Mouse (Mus musculus) forebrain, embryonic 14.5 days (tissue): ENCODE measurements around the gene Lhfp. TPM values are rescaled to one million over a fixed set of nuclear protein-coding genes. Genes with fewer than 3 reads are reported as not detected.

ENCODE experiments used
- ATAC-seq: fragments of 200-750 bp; cut with Nextera tagmentation; 2 replicates; pipeline ENCODE4 v1.8.0; 2017; ENCODE audit warnings: mild to moderate bottlenecking, moderate library complexity
- DNase-seq: peaks from one replicate; pipeline ENCODE4 v3.0.0-alpha.2; 2015; ENCODE audit warnings: low spot score
- H3K27ac ChIP-seq: fragments of 300-500 bp; sonication (generic); 2 replicates; pipeline ENCODE4 v1.5.1; 2014; ENCODE audit warnings: low read depth, mild to moderate bottlenecking, control low read depth, low read length, moderate library complexity
- H3K27me3 ChIP-seq: fragments of 300-500 bp; sonication (generic); replicated peaks from 2 replicates; pipeline ENCODE4 v1.6.1; 2014; ENCODE audit warnings: low read length, control low read depth, mixed read lengths; ENCODE audit not compliant: control insufficient read depth, insufficient read depth
- H3K36me3 ChIP-seq: fragments of 300-500 bp; sonication (generic); 2 replicates; pipeline ENCODE4 v1.6.1; 2014; ENCODE audit warnings: low read length, control low read depth; ENCODE audit not compliant: control insufficient read depth, insufficient read depth
- H3K4me1 ChIP-seq: fragments of 300-500 bp; sonication (generic); 2 replicates; pipeline ENCODE4 v1.6.1; 2014; ENCODE audit warnings: antibody characterized with exemption, low read length, control low read depth; ENCODE audit not compliant: control insufficient read depth, insufficient read depth
- H3K4me2 ChIP-seq: fragments of 300-500 bp; sonication (generic); 2 replicates; pipeline ENCODE4 v1.6.1; 2014; ENCODE audit warnings: mild to moderate bottlenecking, control low read depth, low read length
- H3K4me3 ChIP-seq: fragments of 300-500 bp; sonication (generic); 2 replicates; pipeline ENCODE4 v1.5.1; 2014; ENCODE audit warnings: low read depth, low read length, control low read depth
- H3K9ac ChIP-seq: fragments of 300-500 bp; sonication (generic); 2 replicates; pipeline ENCODE4 v1.6.1; 2014; ENCODE audit warnings: mild to moderate bottlenecking, low read length, control low read depth, moderate library complexity
- H3K9me3 ChIP-seq: fragments of 300-500 bp; sonication (generic); replicated peaks from 2 replicates; pipeline ENCODE4 v1.6.1; 2016; ENCODE audit warnings: low read length, control low read depth, mixed read lengths; ENCODE audit not compliant: control insufficient read depth
- WGBS: fragments of 180-500 bp; shearing (Covaris S2); extraction: QIAGEN DNeasy Blood & Tissue Kit; methylation state at CpG from one replicate; pipeline ENCODE4 v1.1.7; 2014; 5-methylcytosine and 5-hydroxymethylcytosine counted together
- polyA plus RNA-seq: library from polyadenylated mRNA; unstranded; fragments of >200 nt; fragmentation: Nextera tagmentation; extraction: Ambion mirVana; gene quantifications from 2 replicates; pipeline ENCODE4 v1.2.1, GENCODE M21; 2014

The Lhfp gene
- polyA plus RNA-seq, 1 experiment from 2014 or later: 37.4 TPM

- 78% methylated on average over 2 of the region's 2 CpGs for WGBS
Measured at GRCm38 (mm10) chr3:53004406-53005114, 36.8 kb upstream of the Lhfp start.

GRCm38 (mm10) chr3:53007411-53007810, 33.9 kb upstream of the Lhfp start:
- H3K27me3 ChIP-seq: no peaks in the 10 kb centered on the region
- DNase-seq (no peak), ATAC-seq (no peak)
- peaks cover 62% of the 10 kb centered on the region for H3K36me3 ChIP-seq
- no peak overlapping the region for H3K9ac ChIP-seq
- H3K4me3 ChIP-seq: no peak overlapping the region
- no peaks in the 10 kb centered on the region for H3K4me1 ChIP-seq
- H3K4me2 ChIP-seq: no peak overlapping the region
- no peaks in the 10 kb centered on the region for H3K9me3 ChIP-seq
- no peak overlapping the region for H3K27ac ChIP-seq
- WGBS: 95% methylated on average over 8 of the region's 8 CpGs

More at GRCm38 (mm10) chr3:53004406-53005114, 36.8 kb upstream of the Lhfp start:
- no peak for ATAC-seq
- H3K36me3 ChIP-seq: peaks cover 68% of the 10 kb centered on the region
- H3K4me1 ChIP-seq: no peaks in the 10 kb centered on the region
- no peaks in the 10 kb centered on the region for H3K9me3 ChIP-seq
- H3K9ac ChIP-seq: no peak overlapping the region
- H3K27me3 ChIP-seq: no peaks in the 10 kb centered on the region
- no peak overlapping the region for H3K4me2 ChIP-seq
- no peak overlapping the region for H3K27ac ChIP-seq
- H3K4me3 ChIP-seq: no peak overlapping the region
- DNase-seq: peak; percentile 85

DNA sequence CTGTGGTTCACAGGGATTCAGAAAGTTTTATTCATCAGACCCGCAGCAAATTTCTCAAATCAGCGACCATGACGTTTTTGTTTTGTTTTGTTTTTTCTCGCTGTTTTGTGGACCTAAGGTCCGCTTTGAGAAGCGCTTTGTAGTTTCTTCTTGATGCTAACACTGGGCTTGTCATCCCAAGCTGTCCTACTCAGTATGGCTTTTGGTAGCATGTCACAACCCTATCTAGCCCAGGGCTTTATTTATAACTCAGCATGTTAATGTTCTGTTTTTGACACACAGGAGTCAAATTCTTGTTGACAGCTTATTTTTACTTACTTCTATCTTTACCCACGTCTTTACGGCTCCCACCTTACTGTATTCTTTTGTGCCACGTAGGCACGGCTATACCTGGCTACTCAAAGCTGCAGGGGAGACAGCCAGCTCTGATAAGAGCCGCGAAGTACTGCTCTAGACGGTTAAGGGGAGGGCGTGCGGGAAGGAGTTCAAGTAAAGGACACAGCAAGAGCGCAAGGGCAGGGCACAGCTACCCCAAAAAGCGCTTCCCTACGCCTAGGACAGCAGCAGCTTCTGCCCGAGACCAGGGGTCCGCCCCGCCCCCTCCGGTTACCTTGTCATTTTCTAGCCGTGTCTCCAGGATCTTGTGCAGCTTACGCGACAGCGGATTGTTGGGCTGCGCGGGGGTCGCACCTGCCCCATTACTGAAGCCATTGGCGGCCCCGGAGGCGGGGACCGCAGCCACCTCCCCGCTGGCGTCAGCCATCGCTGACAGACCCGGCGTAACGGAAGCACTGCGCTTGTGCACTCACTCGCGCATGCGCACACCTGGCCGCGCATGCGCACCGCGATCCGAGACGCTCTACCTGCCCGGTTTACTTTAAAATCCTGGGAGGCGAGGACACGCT, 24.6 kb upstream of the Lhfp start, which contains the start of gene Cog6:
Gene Cog6, minus strand, starts transcription at position 802 of the 905 bp plus-strand sequence.
- peak; percentile 97 for ATAC-seq

DNA sequence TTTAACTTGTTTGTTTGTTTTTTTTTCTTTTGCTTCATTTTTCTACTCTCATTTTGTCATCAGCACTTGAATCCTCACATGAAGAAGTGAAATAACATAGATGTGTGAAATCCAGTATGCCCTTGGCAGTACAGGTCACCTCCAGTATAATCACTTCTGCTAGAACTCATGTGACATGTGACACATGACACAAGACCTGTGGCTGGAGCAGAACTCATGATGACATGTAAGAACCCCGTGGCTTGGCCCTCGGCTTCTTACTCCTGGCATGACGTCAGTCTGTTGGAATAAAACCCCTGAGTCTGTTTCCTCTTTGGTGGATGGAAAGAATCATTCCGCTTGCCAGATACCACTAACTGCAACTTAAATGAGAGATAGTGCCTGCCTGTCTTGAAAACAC, 14.0 kb upstream of the Lhfp start:
- no peaks in the 10 kb centered on the region for H3K36me3 ChIP-seq
- H3K4me3 ChIP-seq: no peak overlapping the region
- no peak for ATAC-seq
- no peaks in the 10 kb centered on the region for H3K9me3 ChIP-seq
- no peak for DNase-seq
- no peaks in the 10 kb centered on the region for H3K27me3 ChIP-seq
- no peaks in the 10 kb centered on the region for H3K4me1 ChIP-seq
- no peak overlapping the region for H3K4me2 ChIP-seq
- 84% methylated on average over 4 of the region's 4 CpGs for WGBS
- no peak overlapping the region for H3K9ac ChIP-seq
- H3K27ac ChIP-seq: no peak overlapping the region

More for the DNA sequence above, 24.6 kb upstream of the Lhfp start, which contains the start of gene Cog6:
- H3K9me3 ChIP-seq: no peaks in the 10 kb centered on the region
- H3K27me3 ChIP-seq: no peaks in the 10 kb centered on the region
- peak; percentile 96 for DNase-seq
- H3K27ac ChIP-seq: peak within 1 kb of the TSS; percentile 58
- H3K4me1 ChIP-seq: peaks cover 4% of the 10 kb centered on the region; the same call in 1 of the 2 replicates
- peaks cover 21% of the 10 kb centered on the region for H3K36me3 ChIP-seq
- H3K4me2 ChIP-seq: peak within 1 kb of the TSS; percentile 55
- H3K4me3 ChIP-seq: peak within 1 kb of the TSS; percentile 84
- H3K9ac ChIP-seq: peak within 1 kb of the TSS; percentile 81
- WGBS: 5% methylated on average over 53 of the region's 53 CpGs

GRCm38 (mm10) chr3:53029046-53029445, 12.3 kb upstream of the Lhfp start:
- Histone ChIP-seq H3K36me3 (no peaks in the 10 kb centered on the region), H3K27me3 (no peaks in the 10 kb centered on the region), H3K4me1 (no peaks in the 10 kb centered on the region), H3K9me3 (no peaks in the 10 kb centered on the region), H3K9ac (no peak overlapping the region), H3K4me3 (no peak overlapping the region), H3K4me2 (no peak overlapping the region), H3K27ac (no peak overlapping the region)
- ATAC-seq (peak; percentile 60; the same call in 1 of the 2 replicates), DNase-seq (peak; percentile 87)
- WGBS: 23% methylated on average over 7 of the region's 7 CpGs

GRCm38 (mm10) chr3:53031586-53031985, 9.7 kb upstream of the Lhfp start:
- ATAC-seq: no peak
- 43% methylated on average over 6 of the region's 6 CpGs for WGBS

GRCm38 (mm10) chr3:53032432-53032831, 8.9 kb upstream of the Lhfp start:
- 82% methylated on average over 5 of the region's 5 CpGs for WGBS
- no peak overlapping the region for H3K27ac ChIP-seq
- H3K36me3 ChIP-seq: no peaks in the 10 kb centered on the region
- H3K9me3 ChIP-seq: no peaks in the 10 kb centered on the region
- DNase-seq (no peak), ATAC-seq (no peak)
- H3K4me3 ChIP-seq: no peak overlapping the region
- no peaks in the 10 kb centered on the region for H3K4me1 ChIP-seq
- H3K4me2 ChIP-seq: no peak overlapping the region
- H3K9ac ChIP-seq: no peak overlapping the region
- H3K27me3 ChIP-seq: no peaks in the 10 kb centered on the region

More at GRCm38 (mm10) chr3:53031586-53031985, 9.7 kb upstream of the Lhfp start:
- no peak overlapping the region for H3K4me2 ChIP-seq
- no peaks in the 10 kb centered on the region for H3K27me3 ChIP-seq
- H3K9me3 ChIP-seq: no peaks in the 10 kb centered on the region
- H3K36me3 ChIP-seq: no peaks in the 10 kb centered on the region
- no peak overlapping the region for H3K9ac ChIP-seq
- H3K27ac ChIP-seq: no peak overlapping the region
- DNase-seq: no peak
- no peaks in the 10 kb centered on the region for H3K4me1 ChIP-seq
- H3K4me3 ChIP-seq: no peak overlapping the region

GRCm38 (mm10) chr3:53033448-53033847, 7.9 kb upstream of the Lhfp start:
- DNase-seq (peak; percentile 75), ATAC-seq (no peak)
- WGBS: 24% methylated on average over 3 of the region's 3 CpGs

More at GRCm38 (mm10) chr3:53033448-53033847, 7.9 kb upstream of the Lhfp start:
- Histone ChIP-seq H3K4me3 (no peak overlapping the region), H3K9me3 (no peaks in the 10 kb centered on the region), H3K9ac (no peak overlapping the region), H3K4me1 (no peaks in the 10 kb centered on the region), H3K36me3 (no peaks in the 10 kb centered on the region), H3K27ac (no peak overlapping the region), H3K27me3 (no peaks in the 10 kb centered on the region), H3K4me2 (no peak overlapping the region)
